Mouse (Mus musculus) lung, embryonic 15.5 days (tissue): ENCODE data around the gene Epha5. TPM values are rescaled to one million over a fixed set of nuclear protein-coding genes. Genes with fewer than 3 reads are reported as not detected.

Experiments used
- ATAC-seq: fragments of 200-750 bp; cut with Nextera tagmentation; 2 replicates; pipeline ENCODE4 v1.8.0; 2017; ENCODE audit warnings: moderate number of reproducible peaks, borderline replicate concordance; ENCODE audit not compliant: low FRiP score, low TSS enrichment; ENCODE audit errors: extremely low read depth
- H3K27ac ChIP-seq: fragments of 300-500 bp; sonication (generic); 2 replicates; pipeline ENCODE4 v1.5.1; 2015; ENCODE audit warnings: moderate library complexity, mild to moderate bottlenecking, inconsistent platforms
- H3K27me3 ChIP-seq: fragments of 300-500 bp; sonication (generic); 2 replicates; pipeline ENCODE4 v1.6.1; 2015; ENCODE audit warnings: inconsistent platforms
- H3K36me3 ChIP-seq: fragments of 300-500 bp; sonication (generic); 2 replicates; pipeline ENCODE4 v1.6.1; 2015; ENCODE audit warnings: inconsistent platforms
- H3K4me1 ChIP-seq: fragments of 300-500 bp; sonication (generic); 2 replicates; pipeline ENCODE4 v1.6.1; 2015; ENCODE audit warnings: inconsistent platforms
- H3K4me2 ChIP-seq: fragments of 300-500 bp; sonication (generic); 2 replicates; pipeline ENCODE4 v1.6.1; 2015; ENCODE audit warnings: inconsistent platforms, mild to moderate bottlenecking, moderate library complexity
- H3K4me3 ChIP-seq: fragments of 300-500 bp; sonication (generic); 2 replicates; pipeline ENCODE4 v1.5.1; 2015; ENCODE audit warnings: mild to moderate bottlenecking, inconsistent platforms
- H3K9ac ChIP-seq: fragments of 300-500 bp; sonication (generic); 2 replicates; pipeline ENCODE4 v1.6.1; 2015; ENCODE audit warnings: inconsistent platforms
- H3K9me3 ChIP-seq: fragments of 300-500 bp; sonication (generic); 2 replicates; pipeline ENCODE4 v1.6.1; 2016; ENCODE audit warnings: inconsistent platforms
- WGBS: fragments of 180-500 bp; shearing (Covaris S2); methylation state at CpG from one replicate; pipeline ENCODE4 v1.1.7; 2015; 5-methylcytosine and 5-hydroxymethylcytosine counted together
- polyA plus RNA-seq: library from polyadenylated mRNA; unstranded; fragments of >200 nt; fragmentation: Nextera tagmentation; extraction: Ambion mirVana; gene quantifications from 2 replicates; pipeline ENCODE4 v1.2.1, GENCODE M21; 2015

Gene Epha5
- polyA plus RNA-seq, 1 experiment from 2014 or later: 5.7 TPM

DNA sequence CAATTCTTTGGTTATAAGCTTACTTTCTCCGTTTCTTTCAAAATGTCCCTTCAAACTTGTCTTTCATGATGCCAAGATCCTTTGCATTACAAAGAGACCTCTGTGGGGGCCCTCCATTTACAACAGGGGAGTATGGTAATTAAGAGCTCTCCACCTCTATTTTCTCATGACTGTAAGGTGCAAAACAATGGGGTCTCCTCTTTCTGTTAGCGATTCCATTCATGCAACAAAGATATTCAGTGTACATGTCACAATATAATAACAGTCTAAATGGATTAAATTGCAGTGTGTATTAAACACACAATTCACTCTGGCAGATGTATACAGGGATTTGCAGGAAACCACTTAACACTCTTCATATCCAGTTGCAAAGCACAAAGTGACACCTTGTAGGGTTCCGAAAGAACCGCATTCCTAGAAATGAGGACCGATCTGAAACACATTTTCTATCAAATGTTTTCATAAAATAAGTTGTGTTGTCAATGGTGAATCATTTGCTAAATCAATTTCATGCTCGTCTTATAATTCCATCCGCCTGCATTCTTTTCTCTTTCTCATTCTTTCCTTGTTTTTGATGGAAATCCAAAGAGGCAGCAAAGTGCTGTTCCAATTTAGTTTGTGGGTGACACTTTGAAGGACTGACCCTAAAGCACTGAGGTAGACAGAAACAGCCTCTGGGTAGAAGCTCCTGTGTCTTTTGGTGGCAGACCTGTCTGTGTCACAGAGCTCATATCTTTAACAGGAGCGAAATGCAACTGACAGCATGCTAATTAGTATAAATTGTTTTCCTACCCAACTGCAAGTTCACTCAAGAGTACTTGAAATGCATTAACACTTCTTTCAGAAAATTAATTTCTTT lies 118.1 kb downstream of the Epha5 start:
- 44% methylated on average over 8 of the region's 8 CpGs for WGBS
- no peak for ATAC-seq
- Histone ChIP-seq H3K9ac (no peak overlapping the region), H3K36me3 (no peaks in the 10 kb centered on the region), H3K27ac (no peak overlapping the region), H3K4me3 (no peak overlapping the region), H3K4me2 (no peak overlapping the region), H3K9me3 (no peaks in the 10 kb centered on the region), H3K4me1 (no peaks in the 10 kb centered on the region), H3K27me3 (no peaks in the 10 kb centered on the region)

DNA sequence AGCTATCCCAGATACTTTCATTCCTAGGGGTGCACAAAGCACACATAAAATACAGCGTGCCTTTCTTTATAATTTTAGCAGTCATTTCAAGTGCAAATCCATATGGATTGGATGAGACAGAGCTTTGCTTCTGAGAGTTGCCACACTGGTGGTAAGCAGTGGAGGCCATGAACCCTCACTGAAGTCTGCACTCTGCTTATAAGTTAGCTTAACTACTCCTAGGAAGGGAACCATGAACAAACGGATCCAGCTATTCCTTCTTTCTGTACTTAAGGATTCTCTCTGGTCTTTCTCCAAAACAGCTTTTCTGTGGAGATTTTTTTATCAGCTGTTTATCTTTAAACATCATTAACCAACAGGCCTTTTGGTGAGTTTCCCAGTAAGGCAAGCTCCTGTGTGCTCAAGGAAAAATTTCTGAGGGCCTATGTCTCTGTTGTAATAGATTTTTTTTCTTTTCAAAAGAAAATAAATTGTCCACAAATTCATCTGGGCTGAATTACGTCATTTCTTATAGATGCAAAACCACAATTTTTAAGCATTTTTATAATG lies 127.7 kb downstream of the Epha5 start:
- ATAC-seq: no peak
- WGBS: 43% methylated on average over 3 of the region's 3 CpGs

DNA sequence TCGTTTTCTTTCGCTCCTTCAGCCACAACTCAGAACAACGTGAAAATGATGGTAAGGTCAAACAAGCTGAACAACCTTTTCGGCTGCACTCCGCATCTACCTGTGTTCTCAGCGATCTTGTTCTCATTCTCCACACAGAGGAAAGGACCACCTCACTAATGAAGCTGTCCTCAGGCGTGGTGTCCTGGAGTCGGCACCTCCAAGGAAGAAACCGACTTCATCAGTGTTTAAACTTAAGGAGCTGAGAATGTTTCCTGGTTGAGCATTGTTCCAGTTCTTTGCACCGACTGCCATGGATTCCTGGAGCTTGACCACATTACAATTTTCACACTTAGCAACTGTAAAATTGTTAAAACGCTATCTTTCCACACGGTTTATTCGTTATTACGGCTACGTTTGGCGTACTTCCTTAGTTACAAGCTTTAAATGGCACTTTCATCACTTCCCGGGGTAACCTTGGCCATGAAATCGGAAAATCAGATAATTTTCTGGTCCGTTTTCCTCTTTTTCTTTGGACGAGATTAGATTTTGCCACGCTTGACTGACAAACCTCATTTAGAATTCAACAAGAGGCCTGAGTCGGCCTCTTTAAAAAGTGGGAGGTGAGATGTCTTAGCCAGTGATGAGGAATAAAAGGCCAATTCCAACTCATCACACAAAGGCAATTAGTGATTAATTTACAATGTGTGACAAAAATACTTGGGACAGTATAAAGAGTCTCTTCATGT lies 135.7 kb downstream of the Epha5 start:
- no peak for ATAC-seq
- Histone ChIP-seq H3K4me1 (no peaks in the 10 kb centered on the region), H3K36me3 (no peaks in the 10 kb centered on the region), H3K9me3 (no peaks in the 10 kb centered on the region), H3K9ac (no peak overlapping the region), H3K27ac (no peak overlapping the region), H3K4me2 (no peak overlapping the region), H3K27me3 (no peaks in the 10 kb centered on the region), H3K4me3 (no peak overlapping the region)
- WGBS: 83% methylated on average over 22 of the region's 22 CpGs

More for the DNA sequence above, 127.7 kb downstream of the Epha5 start:
- no peaks in the 10 kb centered on the region for H3K4me1 ChIP-seq
- H3K4me3 ChIP-seq: no peak overlapping the region
- H3K27me3 ChIP-seq: no peaks in the 10 kb centered on the region
- H3K4me2 ChIP-seq: no peak overlapping the region
- no peaks in the 10 kb centered on the region for H3K36me3 ChIP-seq
- no peak overlapping the region for H3K9ac ChIP-seq
- no peaks in the 10 kb centered on the region for H3K9me3 ChIP-seq
- no peak overlapping the region; the same call in 1 of the 2 replicates for H3K27ac ChIP-seq

DNA sequence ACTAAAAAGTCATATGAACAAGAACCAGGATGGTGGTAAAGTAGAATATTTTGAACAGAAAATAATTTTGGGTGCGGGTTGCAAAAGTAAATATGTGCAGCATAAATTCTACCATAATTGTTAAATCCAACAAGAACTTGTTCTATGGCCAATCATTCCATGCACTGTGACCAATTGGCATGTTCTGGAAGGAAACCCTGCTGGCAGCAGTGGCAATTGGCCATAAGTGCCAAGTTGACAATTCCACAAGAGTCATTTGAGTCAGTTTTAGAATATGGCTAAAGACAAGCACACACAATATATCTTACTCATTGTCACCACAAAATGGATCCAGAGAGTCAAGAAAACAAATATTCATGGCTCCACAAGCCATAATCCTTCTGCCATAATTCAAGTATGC lies 140.2 kb downstream of the Epha5 start:
- no peaks in the 10 kb centered on the region for H3K4me1 ChIP-seq
- H3K9me3 ChIP-seq: no peaks in the 10 kb centered on the region
- no peak for ATAC-seq
- no peak overlapping the region for H3K4me2 ChIP-seq
- H3K9ac ChIP-seq: no peak overlapping the region
- WGBS: 86% methylated on average over 1 of the region's 1 CpGs
- H3K27ac ChIP-seq: no peak overlapping the region
- H3K4me3 ChIP-seq: no peak overlapping the region
- no peaks in the 10 kb centered on the region for H3K27me3 ChIP-seq
- no peaks in the 10 kb centered on the region for H3K36me3 ChIP-seq

DNA sequence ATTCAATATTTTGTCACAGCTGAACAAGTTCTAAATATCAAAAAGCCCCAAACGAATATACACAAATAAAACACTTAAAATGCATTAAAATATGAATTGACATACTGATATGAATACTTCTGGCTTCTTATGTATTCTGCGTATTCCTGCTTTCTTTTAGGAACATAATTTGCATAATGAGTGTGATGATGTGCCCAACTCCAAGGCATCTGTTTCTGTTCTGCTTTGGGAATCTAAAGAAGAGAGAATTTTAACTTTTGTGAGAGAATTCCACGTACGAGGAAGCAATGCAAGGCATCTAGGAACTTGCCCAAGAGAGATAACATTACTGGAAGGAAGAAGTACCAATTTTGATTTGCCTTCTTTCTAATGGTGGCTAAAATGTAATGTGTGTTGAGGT lies 151.8 kb downstream of the Epha5 start:
- Histone ChIP-seq H3K27me3 (no peaks in the 10 kb centered on the region), H3K4me1 (no peaks in the 10 kb centered on the region), H3K4me2 (no peak overlapping the region), H3K27ac (no peak overlapping the region), H3K4me3 (no peak overlapping the region), H3K9ac (no peak overlapping the region), H3K9me3 (no peaks in the 10 kb centered on the region), H3K36me3 (no peaks in the 10 kb centered on the region)
- no peak for ATAC-seq
- WGBS: 74% methylated on average over 4 of the region's 4 CpGs

DNA sequence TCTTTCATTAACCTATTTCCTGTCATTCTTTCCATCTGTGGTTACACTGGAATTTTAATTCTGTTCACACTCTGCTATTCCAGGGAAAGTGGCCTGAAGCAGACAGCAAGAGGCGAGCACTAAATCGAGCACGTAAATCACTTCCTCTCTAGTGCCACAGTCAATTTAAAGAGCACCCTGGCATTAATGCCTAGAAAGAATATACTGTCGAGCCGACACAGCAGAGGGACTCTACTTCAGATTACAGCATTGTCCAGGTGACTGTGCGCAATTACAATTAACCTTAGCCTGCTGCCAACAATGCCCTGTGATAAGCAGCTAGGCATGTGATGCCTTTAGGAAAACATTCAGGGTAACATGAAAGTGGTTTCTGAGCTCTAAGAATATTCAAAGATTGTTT lies 153.2 kb downstream of the Epha5 start:
- Histone ChIP-seq H3K27ac (no peak overlapping the region), H3K36me3 (no peaks in the 10 kb centered on the region), H3K4me1 (no peaks in the 10 kb centered on the region), H3K27me3 (no peaks in the 10 kb centered on the region), H3K4me3 (no peak overlapping the region), H3K9ac (no peak overlapping the region), H3K9me3 (no peaks in the 10 kb centered on the region), H3K4me2 (no peak overlapping the region)
- 63% methylated on average over 6 of the region's 6 CpGs for whole genome bisulfite sequencing
- ATAC-seq: no peak

DNA sequence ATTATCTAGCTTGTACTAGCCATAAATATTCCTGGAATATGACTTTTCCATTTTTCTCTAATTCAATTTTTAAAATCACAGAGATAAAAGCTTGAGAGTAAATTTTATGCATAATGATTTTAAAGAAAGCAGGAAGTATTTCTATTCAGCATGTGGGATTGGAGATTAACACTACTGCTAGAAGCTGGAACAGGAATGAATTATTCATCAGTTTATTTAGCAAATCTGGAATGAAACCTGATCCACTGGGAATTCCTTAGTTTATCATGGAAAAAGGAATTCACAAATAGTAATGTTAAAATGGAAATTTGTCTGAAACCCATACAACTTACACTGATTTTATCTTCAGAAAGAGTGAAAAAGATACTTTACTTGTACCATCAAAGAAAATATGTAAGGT lies 187.2 kb downstream of the Epha5 start:
- Histone ChIP-seq H3K9me3 (no peaks in the 10 kb centered on the region), H3K4me3 (no peak overlapping the region), H3K27me3 (no peaks in the 10 kb centered on the region), H3K9ac (no peak overlapping the region), H3K36me3 (no peaks in the 10 kb centered on the region), H3K27ac (no peak overlapping the region), H3K4me2 (no peak overlapping the region), H3K4me1 (no peaks in the 10 kb centered on the region)
- ATAC-seq: no peak

DNA sequence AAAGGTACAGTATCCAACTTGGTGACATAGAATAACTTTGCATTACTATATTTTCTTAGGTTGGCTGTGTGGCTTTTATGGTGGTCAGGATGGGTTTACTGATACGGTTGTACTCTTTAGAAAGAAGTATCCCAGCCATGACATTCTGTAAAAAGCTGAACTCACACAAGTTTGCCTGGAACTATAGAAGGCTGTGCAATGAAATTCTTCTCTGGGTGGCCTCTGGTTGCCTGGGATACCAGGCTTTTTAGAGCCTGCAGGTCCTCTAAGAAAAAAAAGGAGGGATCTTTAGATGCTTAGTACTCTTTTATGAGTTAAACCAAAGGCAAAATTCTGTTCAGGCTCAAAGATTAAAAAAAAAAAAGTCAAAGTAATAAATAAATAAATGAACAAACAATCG lies 208.6 kb downstream of the Epha5 start:
- Histone ChIP-seq H3K36me3 (no peaks in the 10 kb centered on the region), H3K27ac (no peak overlapping the region), H3K9ac (no peak overlapping the region), H3K9me3 (no peaks in the 10 kb centered on the region), H3K4me1 (no peaks in the 10 kb centered on the region), H3K4me2 (no peak overlapping the region), H3K27me3 (no peaks in the 10 kb centered on the region), H3K4me3 (no peak overlapping the region)
- ATAC-seq: no peak
- WGBS: 81% methylated on average over 2 of the region's 2 CpGs

DNA sequence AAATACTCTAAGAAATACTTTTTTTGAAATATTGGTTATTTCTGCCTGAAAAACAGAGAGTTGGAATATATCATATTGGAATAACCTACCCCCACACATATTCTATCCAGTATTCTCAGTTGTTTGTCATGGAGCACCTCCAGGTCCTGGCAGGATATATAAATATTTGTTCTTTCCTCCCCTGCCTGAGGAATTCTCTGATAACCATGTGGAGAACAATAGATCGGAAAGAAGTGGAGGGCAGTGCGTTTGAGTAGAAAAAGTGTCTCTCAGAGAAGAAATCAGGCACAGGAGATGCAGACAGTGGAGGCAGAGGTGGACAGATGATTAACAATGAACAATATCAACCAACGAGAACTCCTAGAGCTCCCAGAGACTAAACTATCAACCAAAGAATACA lies 223.8 kb downstream of the Epha5 start:
- Histone ChIP-seq H3K27ac (no peak overlapping the region), H3K4me3 (no peak overlapping the region), H3K9ac (no peak overlapping the region), H3K9me3 (no peaks in the 10 kb centered on the region), H3K27me3 (no peaks in the 10 kb centered on the region), H3K4me2 (no peak overlapping the region), H3K4me1 (no peaks in the 10 kb centered on the region), H3K36me3 (no peaks in the 10 kb centered on the region)
- 16% methylated on average over 3 of the region's 3 CpGs for WGBS
- ATAC-seq: no peak

DNA sequence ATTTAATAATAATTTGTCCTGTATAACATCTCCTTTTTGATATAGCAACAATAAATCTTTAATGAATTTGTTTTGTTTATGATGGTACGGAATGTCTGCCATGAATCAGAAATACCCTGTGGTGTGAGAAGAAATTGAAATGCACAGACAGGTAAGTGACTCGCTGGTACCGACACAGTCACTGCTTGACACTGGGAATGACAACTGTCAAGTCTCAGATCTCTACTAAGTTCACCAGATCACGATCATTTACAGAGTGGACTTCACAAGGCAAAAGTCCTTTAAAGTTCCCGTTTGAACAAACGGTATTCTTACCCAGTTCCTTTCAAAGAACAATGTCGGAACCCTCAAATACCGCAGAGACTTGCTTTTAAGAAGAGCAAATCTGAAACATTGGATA lies 233.0 kb downstream of the Epha5 start:
- Histone ChIP-seq H3K36me3 (no peaks in the 10 kb centered on the region), H3K4me1 (no peaks in the 10 kb centered on the region), H3K9ac (no peak overlapping the region), H3K4me2 (no peak overlapping the region), H3K27ac (no peak overlapping the region), H3K4me3 (no peak overlapping the region), H3K9me3 (no peaks in the 10 kb centered on the region), H3K27me3 (no peaks in the 10 kb centered on the region)
- WGBS: 87% methylated on average over 8 of the region's 8 CpGs
- no peak for ATAC-seq

DNA sequence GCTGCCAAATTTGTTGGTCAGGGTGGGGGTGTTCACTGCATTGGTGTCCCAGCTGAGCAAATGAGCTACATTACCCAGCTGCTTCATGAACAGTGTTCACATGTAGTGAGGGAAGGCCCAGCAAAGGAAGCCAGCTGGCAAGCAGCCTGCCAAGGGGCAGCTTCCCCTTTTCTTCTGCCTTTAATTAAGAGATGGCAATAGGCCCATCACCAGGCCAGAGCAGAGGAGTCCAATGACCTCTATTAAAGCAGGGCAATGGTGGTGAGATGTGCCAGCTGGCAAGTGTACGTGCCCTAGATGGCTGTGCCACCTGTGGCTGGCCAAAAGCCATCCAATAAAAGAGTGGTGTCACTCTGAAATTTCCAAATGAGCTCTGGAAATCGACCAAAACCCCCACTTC lies 264.1 kb downstream of the Epha5 start:
- Histone ChIP-seq H3K9ac (no peak overlapping the region), H3K4me1 (no peaks in the 10 kb centered on the region), H3K4me3 (no peak overlapping the region), H3K9me3 (no peaks in the 10 kb centered on the region), H3K27ac (no peak overlapping the region), H3K4me2 (no peak overlapping the region), H3K36me3 (no peaks in the 10 kb centered on the region), H3K27me3 (no peaks in the 10 kb centered on the region)
- WGBS: 39% methylated on average over 2 of the region's 2 CpGs
- no peak for ATAC-seq

DNA sequence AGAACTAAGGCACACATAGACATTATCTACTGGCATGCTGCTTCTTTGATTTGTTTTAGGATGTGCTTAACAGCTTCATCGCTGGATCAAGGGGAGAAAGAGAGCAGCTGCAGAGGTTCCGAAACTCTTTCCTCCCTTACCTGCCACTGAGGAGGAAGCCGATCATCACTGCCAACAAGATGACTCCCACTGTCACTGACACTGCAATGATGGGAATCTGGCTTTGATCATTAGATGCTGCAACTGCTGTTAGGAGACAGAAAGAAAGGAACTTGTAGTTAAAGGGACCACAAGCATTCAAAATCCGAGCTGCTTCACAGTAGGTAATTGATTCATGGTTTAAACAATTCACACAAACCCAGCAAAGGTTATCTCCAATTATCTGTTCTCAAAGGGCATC lies 275.0 kb downstream of the Epha5 start:
- no peaks in the 10 kb centered on the region for H3K4me1 ChIP-seq
- no peaks in the 10 kb centered on the region for H3K27me3 ChIP-seq
- no peaks in the 10 kb centered on the region for H3K36me3 ChIP-seq
- WGBS: 33% methylated on average over 4 of the region's 4 CpGs
- H3K4me3 ChIP-seq: no peak overlapping the region
- no peak overlapping the region for H3K9ac ChIP-seq
- H3K4me2 ChIP-seq: no peak overlapping the region
- no peak for ATAC-seq
- H3K27ac ChIP-seq: no peak overlapping the region
- H3K9me3 ChIP-seq: no peaks in the 10 kb centered on the region
